Mouse (Mus musculus): ENCODE measurements around the gene Tmem88. TPM values are rescaled to one million over a fixed set of nuclear protein-coding genes. Genes with fewer than 3 reads are reported as not detected.

The Tmem88 gene
- polyA plus RNA-seq, 1 experiment from 2014 or later = 7.8 TPM

DNA sequence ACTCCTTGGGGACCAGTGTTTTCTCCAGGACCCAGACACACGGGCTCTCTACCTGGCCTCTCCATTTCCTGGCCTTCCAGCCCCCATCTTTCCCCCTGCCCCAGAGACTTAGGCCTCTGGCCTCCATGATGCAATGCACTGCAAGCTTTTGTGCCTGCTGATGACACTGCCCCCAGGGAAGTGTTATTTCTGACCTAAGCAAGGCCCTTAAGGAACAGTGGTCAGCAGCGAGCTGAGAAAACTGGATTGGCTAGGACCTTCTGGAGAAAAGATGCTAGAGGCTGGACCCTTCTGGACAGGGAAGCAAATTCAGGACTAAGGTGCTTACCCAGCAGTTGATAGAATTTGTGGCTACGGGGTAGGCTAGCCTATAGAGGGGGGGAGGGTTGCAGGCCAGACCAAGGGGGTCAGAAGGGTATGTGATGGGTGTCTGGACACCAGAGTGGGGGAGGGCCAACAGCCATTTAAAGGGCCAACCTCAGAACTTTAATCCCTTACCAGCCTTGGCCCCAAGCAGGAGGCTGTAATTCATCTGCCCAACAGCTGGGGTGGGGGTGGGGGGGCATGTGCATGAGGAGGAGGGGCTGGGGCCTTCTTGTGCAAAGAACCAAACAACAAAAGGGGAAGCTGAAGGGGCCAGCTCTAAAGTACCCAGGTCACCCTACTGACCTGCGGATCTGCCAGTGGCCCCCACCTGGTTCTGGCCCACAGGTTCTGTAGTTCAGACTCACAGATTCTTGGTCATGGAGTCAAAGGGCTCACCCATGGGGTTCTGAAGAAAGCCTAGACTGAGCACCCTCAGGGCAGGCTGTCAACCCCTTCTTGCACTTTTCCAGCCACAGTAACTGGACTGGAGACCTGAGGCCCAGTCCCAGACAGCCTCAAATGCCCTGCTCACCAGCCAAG, 16.6 kb upstream of the Tmem88 start:
- Histone ChIP-seq H3K4me1 (replicated peaks) (peaks cover 74% of the 10 kb centered on the region), H3K9ac (peak overlapping the region; percentile 100), H3K27ac (replicated peaks) (peak overlapping the region; percentile 100), H3K36me3 (peaks cover 18% of the 10 kb centered on the region), H3K9me3 (no peaks in the 10 kb centered on the region), H3K27me3 (no peaks in the 10 kb centered on the region), H3K4me2 (peak overlapping the region; percentile 96), H3K4me3 (peak overlapping the region; percentile 90)
- no peak for ATAC-seq (ENCODE audit: low read depth)
- 7% methylated on average over 4 of the region's 4 CpGs for WGBS

DNA sequence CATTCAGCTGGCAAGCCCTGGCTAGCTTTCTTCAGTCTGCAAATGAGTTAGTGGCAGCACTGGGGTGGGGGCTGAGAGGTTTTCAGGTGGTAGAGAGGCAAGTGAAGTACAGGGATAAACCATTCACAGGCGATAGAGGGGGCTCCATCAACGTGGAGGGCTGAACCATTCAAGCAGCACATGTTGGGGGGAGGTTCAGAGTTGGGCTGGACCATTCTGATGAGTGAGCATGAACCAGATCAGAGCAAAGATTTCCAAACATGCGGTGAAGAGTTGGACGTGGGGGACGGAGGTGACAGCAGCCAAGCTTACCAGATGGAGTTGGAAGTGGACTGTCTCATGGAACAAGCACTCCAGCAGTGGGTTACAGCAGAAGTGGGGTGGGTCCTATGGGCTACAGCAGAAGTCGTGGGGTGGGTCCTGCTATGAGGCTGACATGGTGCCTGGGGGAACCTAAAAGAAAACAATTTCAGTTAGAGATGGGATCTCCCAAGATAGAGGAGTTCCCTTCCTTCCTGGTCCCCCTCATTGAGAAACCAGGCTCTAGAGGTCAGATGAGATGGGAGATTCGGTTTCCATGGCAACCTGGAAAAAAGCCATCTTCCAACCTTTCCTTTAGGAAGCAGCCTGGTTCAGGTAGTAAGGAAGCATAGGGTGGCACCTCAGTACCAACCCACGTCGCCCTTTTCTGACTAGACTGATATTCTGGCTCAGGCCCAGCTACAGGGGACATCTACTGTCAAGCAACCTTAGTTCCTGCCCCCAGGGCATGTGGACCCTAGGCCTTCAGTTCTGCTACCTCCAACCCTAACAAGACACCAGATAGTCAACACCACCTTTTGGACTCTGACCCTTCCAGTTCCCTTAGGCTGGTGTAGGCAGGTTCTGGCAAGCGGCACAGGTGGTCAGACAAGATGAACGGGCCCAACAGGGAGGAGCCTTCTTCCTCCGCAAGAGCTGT, 15.5 kb upstream of the Tmem88 start, which contains the start of gene Kdm6b:
TSS of gene Kdm6b (minus strand) at position 455 of the 961 bp plus-strand sequence.
- no peak for ATAC-seq (ENCODE audit: low read depth)
- H3K36me3 ChIP-seq = peaks cover 18% of the 10 kb centered on the region

DNA sequence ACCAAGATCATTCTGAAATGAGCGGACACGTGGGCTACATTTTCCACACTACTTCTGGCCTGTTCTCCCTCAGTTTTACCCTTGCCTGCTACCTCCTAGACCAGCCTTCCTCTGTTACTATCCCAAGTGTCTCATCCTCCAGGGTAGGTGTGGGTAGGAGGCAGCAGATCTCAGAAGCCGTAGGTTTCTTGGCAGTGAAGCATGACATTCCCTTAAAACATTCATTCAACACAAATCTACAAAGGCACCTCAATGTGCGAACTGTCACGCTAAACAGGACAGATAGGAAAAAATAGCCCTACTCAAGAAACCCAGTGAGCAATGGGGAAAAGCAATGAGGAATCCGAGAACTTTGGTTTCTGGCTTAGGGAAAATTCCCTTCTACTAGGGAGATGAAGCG, 14.5 kb upstream of the Tmem88 start:
- Histone ChIP-seq H3K4me2 (peak overlapping the region; percentile 96), H3K4me3 (peak overlapping the region; percentile 90), H3K36me3 (peaks cover 24% of the 10 kb centered on the region), H3K9me3 (no peaks in the 10 kb centered on the region), H3K27ac (replicated peaks) (peak overlapping the region; percentile 100), H3K27me3 (no peaks in the 10 kb centered on the region), H3K4me1 (replicated peaks) (peaks cover 76% of the 10 kb centered on the region), H3K9ac (peak overlapping the region; percentile 100)
- no peak for ATAC-seq (ENCODE audit: low read depth)
- 63% methylated on average over 7 of the region's 7 CpGs for WGBS

More for the DNA sequence above, 15.5 kb upstream of the Tmem88 start, which contains the start of gene Kdm6b:
- Histone ChIP-seq H3K27me3 (no peaks in the 10 kb centered on the region), H3K4me1 (replicated peaks) (peaks cover 76% of the 10 kb centered on the region), H3K9ac (peak within 1 kb of the TSS; percentile 100), H3K27ac (replicated peaks) (peak within 1 kb of the TSS; percentile 100), H3K9me3 (no peaks in the 10 kb centered on the region), H3K4me2 (peak within 1 kb of the TSS; percentile 96), H3K4me3 (peak within 1 kb of the TSS; percentile 90)
- WGBS = 34% methylated on average over 12 of the region's 12 CpGs

- H3K9me3 ChIP-seq = no peaks in the 10 kb centered on the region
- WGBS = under 1% methylated on average over 38 of the region's 39 CpGs
- peaks cover 33% of the 10 kb centered on the region for H3K36me3 ChIP-seq
- H3K9ac ChIP-seq = peak overlapping the region; percentile 100
- no peak for ATAC-seq (ENCODE audit: low read depth)
- peak overlapping the region; percentile 90 for H3K4me3 ChIP-seq
- no peaks in the 10 kb centered on the region for H3K27me3 ChIP-seq
- H3K4me1 ChIP-seq (replicated peaks) = peaks cover 74% of the 10 kb centered on the region
- peak overlapping the region; percentile 96 for H3K4me2 ChIP-seq
- peak overlapping the region; percentile 100 for H3K27ac ChIP-seq (replicated peaks)
These were observed 13.6 kb upstream of the Tmem88 start for GRCm38 (mm10) chr11:69411538-69412203.

DNA sequence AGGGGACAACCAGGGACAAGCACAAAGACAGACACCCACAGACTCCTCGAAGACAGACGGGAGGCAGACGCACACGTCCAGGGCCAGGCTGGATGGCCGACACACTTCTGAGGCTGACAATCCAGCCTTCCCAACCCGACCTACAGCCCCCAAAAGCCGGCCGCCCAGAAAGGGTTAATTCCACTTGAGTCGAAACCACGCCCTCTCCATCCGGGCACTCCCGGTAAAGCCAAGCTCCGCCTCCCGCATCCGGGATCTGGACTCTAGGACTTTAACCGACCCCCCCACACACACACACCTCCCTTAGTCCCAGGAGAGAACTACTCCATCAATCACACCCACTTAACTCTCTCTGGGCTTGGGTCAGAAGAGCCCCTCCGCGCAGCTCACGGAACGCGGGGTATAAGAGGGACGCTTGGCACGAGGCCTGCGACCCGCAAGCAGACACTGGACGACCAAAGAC, 13.1 kb upstream of the Tmem88 start:
- Histone ChIP-seq H3K36me3 (peaks cover 39% of the 10 kb centered on the region), H3K4me2 (peak overlapping the region; percentile 96), H3K9me3 (no peaks in the 10 kb centered on the region), H3K4me3 (peak overlapping the region; percentile 90), H3K27ac (replicated peaks) (peak overlapping the region; percentile 100), H3K27me3 (no peaks in the 10 kb centered on the region), H3K9ac (peak overlapping the region; percentile 100), H3K4me1 (replicated peaks) (peaks cover 71% of the 10 kb centered on the region)
- under 1% methylated on average over 26 of the region's 26 CpGs for WGBS
- ATAC-seq (ENCODE audit: low read depth) = peak; percentile 42

DNA sequence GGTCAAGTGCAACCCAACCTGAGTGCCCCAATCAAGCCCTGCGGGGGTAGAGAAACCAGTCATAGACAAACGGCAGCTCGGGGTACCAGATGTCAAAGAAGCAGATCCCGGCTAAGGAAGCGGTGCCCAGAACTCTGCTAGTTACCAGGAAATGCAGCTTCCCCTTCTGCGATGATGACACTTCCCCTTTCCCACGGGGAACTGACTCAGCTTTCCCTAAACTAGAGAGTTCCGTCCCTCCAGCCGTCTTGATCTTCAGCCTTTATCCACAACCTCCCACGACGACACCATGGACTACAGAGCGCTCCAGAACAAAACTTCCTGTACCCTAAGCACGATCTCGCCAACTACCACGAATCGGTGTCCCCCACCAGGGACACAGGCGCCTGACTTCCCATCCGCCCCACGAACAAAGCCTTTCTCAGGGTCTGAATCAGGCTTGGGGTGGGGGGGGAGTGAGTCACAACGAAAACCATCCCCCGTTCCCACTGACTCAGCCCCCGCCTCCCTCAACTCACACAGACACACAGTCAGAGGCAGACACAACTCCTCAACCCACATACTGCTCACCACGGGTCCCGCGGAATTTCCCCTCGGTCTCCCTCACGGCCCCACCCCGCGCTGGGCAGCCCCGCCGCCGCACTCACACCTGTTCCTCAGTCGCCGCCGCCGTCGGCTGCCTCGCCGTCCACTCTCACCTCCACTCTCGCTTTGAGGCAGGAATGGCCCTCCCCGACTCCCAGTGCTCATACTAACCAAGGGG, 12.5 kb upstream of the Tmem88 start:
- ATAC-seq (ENCODE audit: low read depth) = peak; percentile 8
- Histone ChIP-seq H3K9ac (peak overlapping the region; percentile 100), H3K9me3 (no peaks in the 10 kb centered on the region), H3K27ac (replicated peaks) (peak overlapping the region; percentile 100), H3K4me2 (peak overlapping the region; percentile 96), H3K4me3 (peak overlapping the region; percentile 90), H3K36me3 (peaks cover 45% of the 10 kb centered on the region), H3K4me1 (replicated peaks) (peaks cover 71% of the 10 kb centered on the region), H3K27me3 (no peaks in the 10 kb centered on the region)
- WGBS = under 1% methylated on average over 41 of the region's 41 CpGs

GRCm38 (mm10) chr11:69410045-69410309, 11.9 kb upstream of the Tmem88 start:
- Histone ChIP-seq H3K27ac (replicated peaks) (peak overlapping the region; percentile 100), H3K4me1 (replicated peaks) (peaks cover 69% of the 10 kb centered on the region), H3K9me3 (no peaks in the 10 kb centered on the region), H3K36me3 (peaks cover 50% of the 10 kb centered on the region), H3K4me3 (peak overlapping the region; percentile 90), H3K9ac (peak overlapping the region; percentile 100), H3K27me3 (no peaks in the 10 kb centered on the region), H3K4me2 (peak overlapping the region; percentile 96)
- under 1% methylated on average over 18 of the region's 18 CpGs for WGBS
- no peak for ATAC-seq (ENCODE audit: low read depth)

DNA sequence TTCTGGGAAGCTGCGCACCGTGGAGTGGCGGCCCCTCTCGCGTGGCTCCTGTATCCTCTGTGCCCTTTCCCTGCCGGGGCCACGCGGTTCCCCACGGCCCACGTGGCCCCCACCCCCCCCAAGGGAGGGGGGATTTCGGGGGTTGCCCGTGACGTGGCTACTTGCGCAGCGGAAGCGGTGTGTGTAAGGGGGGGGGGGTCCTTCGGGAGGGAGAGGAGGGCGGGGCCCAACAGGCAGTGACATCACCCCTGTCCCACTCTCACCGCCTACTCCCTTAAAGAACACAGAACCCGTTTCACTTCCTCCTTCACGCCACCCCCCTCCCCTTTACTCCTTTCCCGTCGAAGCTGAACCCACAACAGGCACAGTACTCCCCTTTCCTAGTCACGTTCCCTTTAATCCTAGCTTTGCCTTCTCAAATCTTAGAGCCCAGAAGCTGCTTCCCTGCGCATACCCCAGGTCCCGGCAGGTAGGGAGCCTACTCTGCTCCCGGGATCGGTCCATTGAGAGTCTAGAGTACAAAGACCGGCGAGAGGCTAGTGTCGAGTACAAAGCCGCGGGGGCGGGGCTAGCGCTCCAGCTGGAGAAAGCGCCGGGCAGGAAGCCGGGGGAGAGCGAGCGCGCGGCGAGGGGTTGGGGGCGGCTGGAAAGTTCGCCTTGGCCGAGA, 11.5 kb upstream of the Tmem88 start:
- Histone ChIP-seq H3K4me2 (peak overlapping the region; percentile 96), H3K4me1 (replicated peaks) (peaks cover 64% of the 10 kb centered on the region), H3K9ac (peak overlapping the region; percentile 100), H3K36me3 (peaks cover 55% of the 10 kb centered on the region), H3K4me3 (peak overlapping the region; percentile 90), H3K9me3 (no peaks in the 10 kb centered on the region), H3K27me3 (no peaks in the 10 kb centered on the region), H3K27ac (replicated peaks) (peak overlapping the region; percentile 100)
- peak; percentile 29 for ATAC-seq (ENCODE audit: low read depth)
- WGBS = under 1% methylated on average over 46 of the region's 46 CpGs

DNA sequence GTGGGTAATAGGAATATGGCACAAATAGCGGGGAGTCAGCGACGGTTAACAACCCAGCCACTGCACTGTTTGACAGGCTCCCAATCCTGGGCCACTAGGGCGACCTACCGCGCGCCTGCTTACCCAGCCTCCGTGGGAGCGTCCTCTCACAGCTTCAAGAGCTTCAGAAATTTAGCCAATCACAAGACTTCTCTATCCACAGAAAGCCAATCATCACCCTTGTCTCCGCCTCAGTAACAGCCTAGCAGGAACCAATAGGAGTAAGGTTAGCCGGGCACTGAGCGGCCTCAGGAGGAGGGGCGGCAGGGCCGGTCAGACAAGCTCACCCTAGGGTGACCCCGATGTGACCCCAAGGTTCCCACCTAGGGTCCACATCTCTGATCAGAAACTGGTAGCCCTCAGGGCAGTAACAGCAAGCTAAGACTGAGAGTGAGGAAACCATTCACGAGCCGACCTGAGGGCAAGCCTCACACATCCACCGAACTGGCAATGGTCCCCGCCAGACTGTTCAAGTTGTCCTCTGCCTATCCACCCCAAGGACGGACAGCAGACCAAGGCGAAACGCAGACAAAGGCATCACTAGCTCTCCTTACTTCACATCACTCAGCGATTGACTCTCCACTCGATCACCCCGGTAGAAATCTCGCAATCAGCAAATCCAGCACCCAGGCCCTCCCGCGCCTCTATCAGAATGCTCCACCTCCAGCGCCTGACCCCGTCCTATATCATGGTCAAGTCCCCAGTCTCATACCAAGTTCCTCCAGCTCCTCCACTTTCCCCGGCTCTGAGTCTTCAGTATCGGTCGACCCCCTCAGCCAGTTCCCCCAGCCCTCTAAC, 10.7 kb upstream of the Tmem88 start:
- Histone ChIP-seq H3K4me2 (peak overlapping the region; percentile 96), H3K27me3 (no peaks in the 10 kb centered on the region), H3K9ac (peak overlapping the region; percentile 100), H3K27ac (replicated peaks) (peak overlapping the region; percentile 100), H3K36me3 (peaks cover 62% of the 10 kb centered on the region), H3K9me3 (no peaks in the 10 kb centered on the region), H3K4me3 (peak overlapping the region; percentile 90), H3K4me1 (replicated peaks) (peaks cover 56% of the 10 kb centered on the region)
- under 1% methylated on average over 33 of the region's 33 CpGs for WGBS
- ATAC-seq (ENCODE audit: low read depth) = peak; percentile 55

GRCm38 (mm10) chr11:69407724-69408004, 9.6 kb upstream of the Tmem88 start:
- H3K27ac ChIP-seq (replicated peaks) = no peak overlapping the region
- peak overlapping the region; percentile 96 for H3K4me2 ChIP-seq
- peaks cover 65% of the 10 kb centered on the region for H3K36me3 ChIP-seq
- peak overlapping the region; percentile 90 for H3K4me3 ChIP-seq
- ATAC-seq (ENCODE audit: low read depth) = no peak
- H3K9me3 ChIP-seq = no peaks in the 10 kb centered on the region
- peaks cover 46% of the 10 kb centered on the region for H3K4me1 ChIP-seq (replicated peaks)
- H3K27me3 ChIP-seq = no peaks in the 10 kb centered on the region
- H3K9ac ChIP-seq = peak overlapping the region; percentile 100
- WGBS = 91% methylated on average over 4 of the region's 4 CpGs

Data from neural tube, embryonic 13.5 days (tissue).